Mouse (Mus musculus): ENCODE measurements at regions not wholly inside any gene's neighbourhood (a gene's known extent, or its start where the extent isn't known, plus 50 kb on each side); places are given as distances from the start of the nearest gene placed in this dataset.
A peak's percentile ranks its signal among the peaks of the same experiment; 100 is the strongest.

DNA sequence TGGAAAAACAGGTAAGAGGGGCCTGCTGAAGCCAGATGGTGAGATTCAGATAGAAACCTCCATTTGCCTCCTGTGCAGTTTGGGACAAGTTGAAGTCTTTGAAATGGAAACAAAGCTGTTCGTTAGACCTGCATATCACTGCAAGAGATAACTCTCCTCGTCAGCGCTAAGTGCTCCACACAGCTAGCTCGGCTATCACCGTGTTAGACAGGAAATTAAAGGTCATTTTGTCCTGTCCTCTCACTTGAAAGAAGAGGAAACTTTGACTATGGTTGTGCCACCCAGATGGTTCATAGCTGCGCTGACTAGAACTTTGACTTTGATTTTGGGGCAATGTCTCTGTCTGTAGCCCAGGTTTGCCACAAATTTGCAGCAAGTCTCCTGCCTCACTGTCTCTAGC is 198.5 kb upstream of the Bcl6 start:
- DNase-seq (ENCODE audit: extremely low spot score in 1 of 2, low spot score in 1 of 2), result no peak

DNA sequence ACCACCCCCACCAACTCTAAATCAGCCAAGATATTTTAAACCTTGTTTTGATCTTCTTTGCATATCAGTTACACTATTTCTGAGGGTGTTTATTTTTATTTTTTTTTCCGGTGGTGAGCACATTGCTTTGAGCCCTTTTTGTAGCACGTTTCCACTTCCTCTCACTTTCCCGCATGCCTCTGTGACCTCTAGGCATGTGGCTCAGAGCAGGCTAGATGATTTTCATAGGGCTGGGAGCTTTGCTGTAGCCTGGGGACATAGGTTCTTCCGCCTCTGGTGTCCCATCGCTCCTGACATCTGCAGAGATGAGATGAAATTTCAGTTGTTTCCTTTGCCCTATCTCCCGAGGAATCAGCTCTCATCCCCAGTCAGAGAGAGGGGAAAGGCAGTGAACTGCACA is 197.3 kb upstream of the Bcl6 start:
- no peak for DNase-seq (ENCODE audit: extremely low spot score in 1 of 2, low spot score in 1 of 2)

DNA sequence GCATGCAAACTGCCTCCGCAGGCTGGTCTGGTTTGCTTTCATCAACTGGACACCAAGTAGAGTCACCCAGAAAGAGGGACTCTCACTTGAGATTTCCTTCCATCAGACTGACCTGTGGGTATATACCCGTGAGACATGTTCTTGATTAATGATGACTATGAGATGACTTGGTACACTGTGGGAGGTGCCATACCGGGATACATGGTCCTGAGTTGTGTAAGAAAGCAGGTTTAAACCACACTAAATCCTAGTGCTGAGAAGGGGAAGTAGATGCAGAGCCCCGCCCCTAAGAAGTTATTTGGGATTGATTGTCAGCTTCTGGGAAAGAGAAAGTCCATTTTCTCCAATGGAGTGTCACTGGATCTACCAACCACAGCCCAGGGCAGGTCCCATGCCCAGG is 196.2 kb upstream of the Bcl6 start:
- no peak for DNase-seq (ENCODE audit: extremely low spot score in 1 of 2, low spot score in 1 of 2)

DNA sequence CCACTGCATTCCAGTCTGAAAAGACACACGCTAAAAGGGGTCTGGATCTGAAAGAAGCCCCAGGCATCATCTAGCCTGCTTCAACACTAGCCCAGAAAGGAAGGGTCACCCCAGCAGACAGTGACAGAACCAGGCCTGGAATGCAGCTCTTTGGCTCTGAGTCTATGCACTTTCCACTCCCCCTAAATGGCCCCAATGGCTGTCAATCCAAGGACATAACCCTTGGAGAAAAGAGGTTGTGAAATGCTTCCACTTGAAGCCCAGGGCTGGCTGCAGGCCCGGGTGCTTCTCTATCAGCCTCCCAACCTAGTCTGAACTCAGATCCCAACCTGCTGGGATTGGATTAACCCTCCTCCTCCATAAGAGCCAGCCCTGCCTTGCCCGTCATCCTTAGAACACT is 194.6 kb upstream of the Bcl6 start:
- DNase-seq (ENCODE audit: extremely low spot score in 1 of 2, low spot score in 1 of 2), result no peak

DNA sequence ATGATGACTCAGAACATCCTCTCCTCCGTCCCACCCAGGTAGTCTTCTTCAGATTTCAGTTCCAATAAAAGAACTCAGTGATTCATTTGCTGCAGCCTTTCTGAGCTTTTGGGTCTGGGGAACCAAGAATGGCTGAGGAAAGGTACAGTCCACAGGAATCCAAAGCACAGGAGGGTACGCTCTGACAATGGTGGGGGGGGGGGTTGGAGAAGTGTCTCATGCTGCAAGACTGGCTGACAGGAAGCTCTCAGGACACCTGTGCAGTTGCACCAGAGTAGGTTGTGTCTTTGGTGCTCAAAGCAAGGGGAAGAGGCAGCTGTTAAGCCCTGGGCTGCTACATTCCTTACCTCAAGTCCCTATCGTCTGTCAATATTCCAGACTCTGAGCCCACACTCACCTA is 192.7 kb upstream of the Bcl6 start:
- DNase-seq (ENCODE audit: extremely low spot score in 1 of 2, low spot score in 1 of 2), result no peak

DNA sequence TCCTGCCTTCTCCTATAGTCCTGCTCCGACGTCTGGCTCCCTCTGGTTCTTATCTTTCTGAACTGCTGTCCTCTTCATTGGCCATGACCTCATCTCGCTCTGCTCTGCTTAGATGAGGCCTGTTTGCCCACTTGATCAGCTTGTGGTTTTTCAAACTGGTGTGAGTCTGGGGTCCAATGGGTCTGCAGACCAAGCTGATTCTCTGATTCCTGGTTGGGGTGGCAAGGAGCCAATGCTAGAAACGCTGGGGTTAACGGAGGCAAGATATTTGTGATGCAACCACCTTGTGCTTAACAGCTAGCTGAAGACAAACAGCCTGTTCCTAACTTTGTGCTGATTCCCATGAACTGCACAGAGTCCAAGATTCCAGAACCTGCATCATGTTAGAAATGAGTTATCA is 192.0 kb upstream of the Bcl6 start:
- DNase-seq (ENCODE audit: extremely low spot score in 1 of 2, low spot score in 1 of 2), result no peak

DNA sequence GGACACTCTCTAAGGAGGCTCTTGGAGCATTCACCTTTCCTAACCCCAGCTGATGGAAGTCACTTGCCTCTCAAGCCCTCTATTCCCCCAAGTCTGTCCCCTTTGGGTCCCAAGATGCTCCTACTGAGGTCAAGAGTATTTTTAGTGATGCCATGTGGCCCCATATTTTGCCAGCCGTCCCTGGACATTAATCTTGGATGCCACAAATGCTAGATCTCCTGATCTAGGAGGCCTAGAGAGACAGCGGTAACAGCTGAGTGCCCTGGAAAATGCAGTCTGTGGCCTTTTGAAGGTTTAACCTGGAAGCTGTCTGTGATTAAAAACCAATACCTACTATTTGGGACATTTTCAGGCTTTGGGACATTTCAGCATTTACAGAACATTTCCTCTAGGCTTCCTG is 188.9 kb upstream of the Bcl6 start:
- DNase-seq (ENCODE audit: extremely low spot score in 1 of 2, low spot score in 1 of 2), result no peak

DNA sequence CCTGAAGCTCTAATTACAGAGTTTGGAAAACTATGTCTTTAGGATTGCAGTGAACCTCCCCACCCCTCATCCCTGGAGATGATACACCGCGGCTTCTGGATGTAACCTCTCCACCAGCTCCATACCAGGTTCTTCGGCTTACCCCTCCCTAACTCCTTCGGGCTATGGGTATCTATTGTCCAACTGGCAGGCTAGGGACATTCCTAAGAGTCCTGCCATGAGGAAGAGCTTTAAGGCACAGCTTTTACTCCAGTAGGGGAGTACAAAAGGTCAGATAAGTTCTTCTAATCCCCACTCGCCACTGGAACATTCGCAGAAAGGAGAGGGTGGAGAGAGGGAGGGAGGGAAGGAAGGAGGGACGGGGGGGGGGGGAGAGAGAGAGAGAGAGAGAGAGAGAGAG is 188.5 kb upstream of the Bcl6 start:
- DNase-seq (ENCODE audit: extremely low spot score in 1 of 2, low spot score in 1 of 2), result no peak

DNA sequence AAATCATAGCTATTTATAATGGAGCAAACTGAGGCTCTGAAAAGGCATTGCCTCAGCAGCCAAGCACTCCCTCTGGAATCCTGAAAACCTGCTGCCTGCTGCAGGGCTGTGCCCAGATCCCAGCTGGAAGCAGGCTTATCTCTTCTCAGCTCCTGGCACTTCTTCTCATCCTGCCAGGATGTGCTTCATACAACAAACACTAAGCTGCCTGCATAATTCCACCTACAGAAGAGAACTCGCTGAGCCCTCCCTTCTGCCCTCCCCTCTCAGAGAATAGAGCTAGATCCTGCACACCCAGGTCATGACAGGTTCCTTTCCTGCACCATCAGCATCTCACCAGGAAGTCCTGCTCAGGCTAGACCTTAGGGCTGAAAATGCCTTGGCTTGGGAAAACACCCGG is 187.4 kb upstream of the Bcl6 start:
- peak; percentile 36 to 65 for DNase-seq (ENCODE audit: extremely low spot score in 1 of 2, low spot score in 1 of 2)

DNA sequence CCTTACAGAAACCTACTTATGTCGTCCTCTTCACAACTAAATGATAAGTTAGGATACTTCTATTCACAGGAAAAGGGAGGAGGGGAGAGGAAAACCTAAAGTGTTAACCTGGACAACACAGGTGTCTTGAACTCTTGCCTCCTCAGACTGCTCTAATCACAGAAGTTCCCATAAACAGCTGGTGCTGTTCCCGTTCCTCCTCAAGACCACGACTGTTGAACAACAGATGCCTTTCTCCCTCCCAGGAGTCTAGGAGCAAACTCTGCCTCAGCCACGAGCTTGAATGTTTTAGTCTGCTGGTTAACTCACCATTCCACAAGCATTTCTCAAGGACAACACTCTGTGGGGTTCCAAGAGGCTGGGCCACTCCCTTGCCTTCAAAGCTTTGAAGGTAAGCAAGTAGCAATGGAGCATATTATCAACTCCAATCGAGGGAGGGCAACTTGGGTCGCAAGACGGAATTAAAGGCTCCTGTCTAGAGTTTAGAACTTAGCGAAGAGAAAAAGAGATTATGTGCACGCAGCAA is 186.6 kb upstream of the Bcl6 start:
- no peak for DNase-seq (ENCODE audit: extremely low spot score in 1 of 2, low spot score in 1 of 2)

DNA sequence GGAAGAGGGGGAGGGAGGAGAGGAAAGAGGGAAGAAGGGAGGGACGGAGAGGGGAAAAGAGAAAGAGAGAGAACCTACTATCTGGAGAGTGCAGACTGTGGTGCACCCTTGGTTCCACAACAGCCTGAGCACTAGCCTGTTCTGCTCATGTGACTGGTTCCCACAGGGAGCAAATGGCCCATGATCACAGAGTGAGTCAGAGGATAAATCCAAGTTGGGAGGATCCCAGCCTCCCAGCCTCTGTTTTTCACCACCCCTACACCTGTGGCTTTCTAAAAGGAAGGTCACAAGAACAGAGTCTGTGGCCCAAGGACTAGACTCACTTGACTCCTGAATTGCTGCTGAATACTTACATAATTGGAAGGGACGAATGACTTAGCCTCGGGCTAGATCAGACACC is 185.9 kb upstream of the Bcl6 start:
- no peak for DNase-seq (ENCODE audit: extremely low spot score in 1 of 2, low spot score in 1 of 2)

DNA sequence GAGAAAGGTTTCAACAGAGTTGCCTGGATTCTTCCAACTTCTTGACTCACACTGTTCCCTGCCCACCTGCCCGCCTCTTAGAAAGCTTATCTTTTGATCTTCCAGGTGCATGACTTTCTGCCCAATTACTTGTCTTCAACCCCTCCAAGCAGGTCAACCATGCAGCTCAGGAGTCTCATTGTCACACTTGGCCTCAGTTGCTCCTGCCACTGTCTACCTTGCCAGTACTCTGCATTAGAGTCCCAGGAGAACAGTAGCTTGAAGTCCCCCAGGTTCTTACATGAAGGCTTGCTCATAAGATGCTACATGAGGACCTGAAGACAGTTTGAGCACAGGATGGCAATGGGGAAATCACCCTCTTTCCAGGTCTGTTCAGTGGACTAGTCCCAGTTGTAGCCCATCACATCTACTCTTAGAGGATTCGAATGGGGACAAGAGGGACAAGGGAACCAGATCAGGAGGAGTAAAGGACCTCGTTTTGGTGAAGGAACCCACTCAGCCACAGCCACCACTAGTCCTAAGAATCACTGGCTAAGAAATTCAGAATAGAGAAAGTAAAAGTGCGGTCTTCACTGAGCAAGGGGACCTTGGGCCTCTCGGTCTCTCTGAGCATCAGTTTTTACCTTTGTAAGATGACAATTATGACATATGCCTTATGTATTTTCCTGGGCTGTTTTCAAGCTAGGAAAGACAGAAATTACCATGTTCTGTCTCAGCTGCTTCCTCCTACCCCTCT is 185.3 kb upstream of the Bcl6 start:
- no peak for DNase-seq (ENCODE audit: extremely low spot score in 1 of 2, low spot score in 1 of 2)

DNA sequence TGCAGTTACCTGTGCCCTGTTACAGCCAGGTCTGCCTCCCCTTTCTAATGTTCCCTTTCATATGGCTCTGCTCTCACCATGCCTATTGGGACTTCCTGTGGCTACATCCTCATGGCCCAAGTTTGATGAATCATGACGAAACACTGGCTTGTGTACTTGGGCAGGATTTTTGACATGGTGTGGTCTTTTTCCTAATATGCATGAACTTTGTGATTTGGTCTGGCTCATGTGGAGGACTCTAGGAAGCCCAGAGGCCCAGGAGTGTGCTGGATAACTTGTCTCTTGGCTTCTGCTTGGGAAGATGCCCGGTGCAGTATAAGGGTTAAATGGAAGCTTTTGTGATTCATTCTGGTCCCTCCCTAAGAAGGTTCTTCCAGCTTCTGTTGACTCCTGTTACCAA is 184.0 kb upstream of the Bcl6 start:
- DNase-seq (ENCODE audit: extremely low spot score in 1 of 2, low spot score in 1 of 2), result no peak

DNA sequence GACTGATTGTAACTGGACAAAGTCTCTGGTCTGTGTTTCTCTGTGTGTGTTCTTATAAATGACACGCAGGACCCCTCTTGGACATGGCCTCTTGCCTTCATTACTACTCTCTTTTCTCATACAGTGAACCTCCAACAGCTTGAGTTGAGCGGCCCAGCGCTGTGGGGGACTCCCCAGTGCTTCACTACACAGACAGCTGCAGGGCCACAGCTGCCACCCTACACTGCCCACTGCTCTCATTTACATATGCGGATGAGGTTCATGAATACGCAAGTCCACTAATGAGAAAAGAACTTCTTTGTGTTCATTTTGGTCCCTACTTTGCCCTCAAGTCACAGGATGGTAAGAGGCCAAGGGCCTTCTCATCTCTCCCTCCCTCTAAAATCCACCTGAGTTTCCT is 183.4 kb upstream of the Bcl6 start:
- no peak for DNase-seq (ENCODE audit: extremely low spot score in 1 of 2, low spot score in 1 of 2)

DNA sequence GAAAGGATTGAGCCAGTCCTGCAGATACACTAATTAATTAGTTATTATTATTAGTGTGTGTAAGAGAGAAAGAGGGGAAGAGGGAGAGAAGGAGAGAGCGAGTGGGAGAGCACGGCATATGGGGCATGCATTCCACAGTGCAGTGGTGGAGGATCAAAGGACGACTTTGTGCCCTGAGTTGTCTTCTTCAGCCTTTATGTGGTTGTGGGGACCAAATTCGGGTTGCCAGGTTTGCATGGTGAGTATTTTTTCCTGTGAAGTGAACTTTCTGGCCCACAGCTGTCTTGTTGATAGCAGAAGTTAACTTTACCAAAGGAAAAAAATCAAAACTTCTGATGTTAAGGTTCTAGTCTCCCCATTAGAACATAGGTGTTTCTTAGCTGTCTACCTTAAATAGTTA is 182.5 kb upstream of the Bcl6 start:
- no peak for DNase-seq (ENCODE audit: extremely low spot score in 1 of 2, low spot score in 1 of 2)

DNA sequence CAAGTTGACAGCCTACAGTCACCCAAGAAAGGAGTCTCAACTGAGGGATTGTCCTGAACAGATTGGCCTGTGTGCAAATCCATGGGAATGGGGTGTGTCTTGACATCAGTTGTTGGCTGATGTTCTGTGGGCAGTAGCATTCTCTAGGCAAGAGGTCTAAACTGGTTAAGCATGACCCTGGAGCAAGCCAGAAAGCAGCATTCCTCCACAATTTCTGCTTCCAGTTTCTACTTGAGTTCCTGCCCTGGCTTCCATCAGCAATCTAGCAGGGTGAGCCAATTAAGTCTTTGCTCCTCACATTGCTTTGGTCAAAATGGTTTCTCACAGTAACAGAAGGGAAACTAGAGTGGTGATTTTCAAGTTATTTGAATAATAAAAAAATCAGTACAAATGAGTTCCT is 177.8 kb upstream of the Bcl6 start:
- DNase-seq (ENCODE audit: extremely low spot score in 1 of 2, low spot score in 1 of 2), result no peak

DNA sequence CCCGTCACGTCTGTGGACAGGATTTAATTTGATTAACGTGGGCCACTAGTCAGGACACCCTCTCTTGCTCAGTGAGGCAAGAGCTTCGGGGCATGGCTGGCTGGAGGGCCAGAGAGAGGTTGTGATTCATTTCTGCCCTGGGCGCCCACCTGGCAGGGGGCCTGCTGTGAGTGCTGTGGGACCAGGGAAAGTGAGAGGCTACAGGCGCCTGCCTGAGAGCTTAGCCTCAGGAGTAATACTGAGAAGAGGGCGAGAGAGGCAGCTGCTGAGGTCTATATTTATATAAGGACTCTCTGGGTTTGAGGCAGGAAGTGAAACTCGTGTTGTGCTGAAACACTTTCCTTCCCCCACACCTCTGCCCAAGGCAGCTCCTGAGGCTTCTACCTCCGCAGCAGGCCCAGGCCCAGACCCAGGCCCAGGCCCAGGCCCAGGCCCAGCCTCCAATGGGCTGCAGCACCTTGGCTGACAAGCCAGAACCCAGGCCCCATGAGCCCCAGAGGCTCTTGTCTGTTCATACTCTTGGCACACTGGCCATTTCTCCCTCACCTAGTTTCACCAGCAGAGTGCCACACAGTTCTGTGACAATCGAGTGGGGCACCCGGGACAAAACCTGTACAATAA is 176.9 kb upstream of the Bcl6 start:
- no peak for DNase-seq (ENCODE audit: extremely low spot score in 1 of 2, low spot score in 1 of 2)

DNA sequence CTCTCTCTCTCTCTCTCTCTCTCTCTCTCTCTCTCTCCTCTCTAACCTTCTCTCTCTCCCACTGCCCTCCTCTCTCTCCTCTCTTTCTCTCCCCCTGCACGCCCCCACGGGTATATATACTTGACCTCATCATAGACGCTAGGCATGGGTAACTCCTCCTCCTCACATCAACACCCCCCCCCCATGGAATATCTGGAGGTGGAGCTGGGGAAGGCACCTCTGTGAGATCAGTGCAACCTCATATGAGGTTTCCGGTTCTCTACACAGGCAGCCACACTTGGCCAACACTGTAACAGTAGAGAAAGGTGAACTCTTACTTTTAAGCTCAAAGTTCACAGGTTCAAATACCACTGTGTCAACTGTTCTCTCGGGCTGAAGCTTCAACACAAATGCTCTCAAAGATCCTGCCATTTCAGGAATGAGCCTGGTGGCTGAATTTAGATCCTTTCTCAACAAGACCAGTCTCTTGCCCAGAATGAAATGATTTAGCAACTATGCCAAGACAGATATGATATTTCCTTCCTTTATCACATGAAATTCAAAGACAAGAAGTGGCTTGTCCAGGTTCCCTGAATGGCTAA is 172.1 kb upstream of the Bcl6 start:
- DNase-seq (ENCODE audit: extremely low spot score in 1 of 2, low spot score in 1 of 2), result no peak

DNA sequence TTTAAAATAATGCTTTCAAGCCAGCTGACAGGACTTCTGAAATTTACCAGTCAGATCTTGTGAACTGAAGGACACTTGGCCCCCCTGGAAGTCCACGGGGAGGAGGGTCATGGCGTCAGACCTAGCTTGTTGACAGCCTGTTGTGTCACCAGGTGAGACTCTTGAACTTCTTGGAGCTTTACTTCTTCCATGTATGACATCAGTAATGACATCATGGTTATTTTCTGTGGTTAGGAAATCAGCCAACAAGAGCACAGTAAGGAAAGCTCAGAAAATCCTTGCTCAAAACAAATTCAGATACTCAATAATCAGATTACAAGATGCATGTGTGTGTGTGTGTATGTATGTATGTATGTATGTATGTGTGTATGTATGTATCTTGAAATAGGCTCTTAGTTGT is 170.7 kb upstream of the Bcl6 start:
- no peak for DNase-seq (ENCODE audit: extremely low spot score in 1 of 2, low spot score in 1 of 2)

DNA sequence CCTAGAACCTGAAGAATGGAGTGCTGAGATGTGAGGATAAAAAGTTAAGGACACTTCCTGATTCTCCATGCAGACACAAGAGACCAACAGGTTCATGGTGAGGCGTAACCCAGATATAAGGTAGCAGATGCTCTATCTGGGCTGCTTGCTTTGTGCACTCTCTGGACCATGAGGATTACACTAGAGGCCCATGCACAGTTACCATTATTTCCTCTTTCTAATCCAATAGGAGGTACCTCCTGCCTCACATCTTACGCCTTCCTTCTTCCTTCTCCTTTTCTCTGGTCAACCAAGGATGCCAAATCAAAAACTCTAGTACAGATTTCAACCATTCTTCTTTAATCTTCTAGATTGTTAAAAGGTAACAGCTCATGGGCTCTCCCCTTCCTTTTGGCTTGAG is 169.1 kb upstream of the Bcl6 start:
- no peak for DNase-seq (ENCODE audit: extremely low spot score in 1 of 2, low spot score in 1 of 2)

DNA sequence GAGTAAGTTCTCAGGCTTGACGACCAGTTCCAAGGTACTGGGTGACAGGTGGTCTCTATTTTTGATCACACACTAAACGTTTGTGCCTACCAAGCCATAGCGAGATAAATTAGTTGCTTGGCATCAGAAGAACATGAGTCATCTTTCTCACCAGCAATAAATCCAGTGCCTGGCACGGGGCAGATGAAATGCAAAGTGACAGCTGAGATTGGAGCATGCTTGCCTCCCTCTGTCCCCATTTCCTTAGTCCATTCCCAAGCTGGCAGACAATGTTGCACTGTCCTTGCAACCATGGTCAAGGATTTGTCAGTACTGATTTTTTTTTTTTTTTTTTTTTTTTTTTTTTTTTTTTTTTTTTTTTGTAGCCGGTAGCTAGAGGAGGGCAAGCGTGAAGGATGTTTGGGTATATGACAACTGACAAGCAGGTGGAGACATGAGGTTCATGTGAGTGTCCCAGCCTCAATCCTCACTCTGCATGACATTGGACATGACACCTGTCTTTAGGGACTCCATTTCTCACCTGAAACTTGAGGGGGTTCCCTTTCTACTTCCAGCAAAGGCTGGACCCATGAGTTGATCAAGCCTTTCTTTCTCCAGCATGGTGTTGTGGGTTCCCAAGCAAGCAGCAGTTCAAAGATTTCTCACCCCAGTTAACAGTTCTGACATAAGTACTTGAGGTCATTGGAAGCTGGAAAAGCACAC is 168.2 kb upstream of the Bcl6 start:
- peak in 1 of 2 experiments; percentile 50 for DNase-seq (ENCODE audit: extremely low spot score in 1 of 2, low spot score in 1 of 2)
